Mouse (Mus musculus) kidney, adult 2 months (tissue): Measurements from ENCODE around the gene Capn11. TPM values are rescaled to one million over a fixed set of nuclear protein-coding genes. Genes with fewer than 3 reads are reported as not detected.

Experiments used
- DNase-seq: peaks from one replicate; pipeline ENCODE4 v3.0.0; 2021
- H3K27ac ChIP-seq: fragments of 200-500 bp; 2 replicates; pipeline ENCODE4 v1.5.1; 2012; ENCODE audit warnings: low read depth, low read length, control low read depth, inconsistent platforms; ENCODE audit not compliant: insufficient read depth
- H3K27me3 ChIP-seq: fragments of 200-500 bp; replicated peaks from 2 replicates; pipeline ENCODE4 v1.6.1; 2012; ENCODE audit warnings: mild to moderate bottlenecking, moderate library complexity, low read length, inconsistent platforms; ENCODE audit not compliant: control insufficient read depth, insufficient read depth
- H3K36me3 ChIP-seq: fragments of 200-500 bp; 2 replicates; pipeline ENCODE4 v1.6.1; 2012; ENCODE audit warnings: mild to moderate bottlenecking, moderate library complexity, low read length, inconsistent platforms; ENCODE audit not compliant: control insufficient read depth, insufficient read depth
- H3K4me1 ChIP-seq: fragments of 200-500 bp; 2 replicates; pipeline ENCODE4 v1.6.1; 2011; ENCODE audit warnings: low read length; ENCODE audit not compliant: control insufficient read depth, insufficient read depth
- H3K4me3 ChIP-seq: fragments of 200-500 bp; 2 replicates; pipeline ENCODE4 v1.5.1; 2011; ENCODE audit warnings: mild to moderate bottlenecking, low read depth, low read length, control low read depth; ENCODE audit not compliant: insufficient read depth
- CTCF ChIP-seq: fragments of 200-500 bp; conservative IDR thresholded peaks from 2 replicates; pipeline ENCODE4 v1.5.1; 2011; ENCODE audit warnings: low read depth, mild to moderate bottlenecking, control low read depth, low read length, moderate library complexity, mixed read lengths; ENCODE audit not compliant: insufficient read depth, insufficient read length
- POLR2A ChIP-seq: fragments of 200-500 bp; IDR thresholded peaks from one replicate; pipeline ENCODE4 v1.6.1; 2011; ENCODE audit warnings: low read depth, low read length, control low read depth
- WGBS: fragments of 180-500 bp; shearing (Covaris S2); methylation state at CpG from one replicate; pipeline ENCODE4 v1.1.7; 2018; 5-methylcytosine and 5-hydroxymethylcytosine counted together
- polyA plus RNA-seq: library from polyadenylated mRNA; depleted of rRNA; stranded (reverse); fragments of >200 nt; gene quantifications from 2 replicates; pipeline ENCODE4 v1.2.3, GENCODE M21; 2012

Capn11 gene
- polyA plus RNA-seq, 1 experiment = 0.16 TPM

DNA sequence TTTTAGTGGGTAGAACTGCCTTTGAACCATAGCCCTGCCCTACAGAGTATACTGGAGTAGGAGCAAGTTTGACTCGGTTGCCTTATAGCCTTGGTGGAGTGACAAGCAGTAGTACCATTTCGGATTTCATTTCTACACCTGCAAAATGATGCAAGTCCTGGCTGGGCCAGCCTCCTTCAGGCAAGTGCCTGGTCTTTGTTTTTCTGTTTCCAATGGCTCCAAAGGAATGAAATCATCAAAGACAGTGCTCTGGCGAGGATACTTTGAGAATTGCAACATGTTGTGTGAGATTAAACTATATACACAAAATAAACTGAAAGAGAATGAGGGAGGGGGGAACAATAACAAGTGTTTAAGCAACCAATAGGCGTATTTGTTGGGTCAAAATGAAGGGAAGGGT is 30.9 kb upstream of the Capn11 start:
- H3K27ac ChIP-seq = no peak overlapping the region
- WGBS = 96% methylated on average over 4 of the region's 4 CpGs
- no peak for DNase-seq
- H3K27me3 ChIP-seq = no peaks in the 10 kb centered on the region
- H3K36me3 ChIP-seq = no peaks in the 10 kb centered on the region
- H3K4me1 ChIP-seq = peaks cover 13% of the 10 kb centered on the region
- H3K4me3 ChIP-seq = no peak overlapping the region
- TF ChIP-seq CTCF = no peak
- TF ChIP-seq POLR2A = no peak

DNA sequence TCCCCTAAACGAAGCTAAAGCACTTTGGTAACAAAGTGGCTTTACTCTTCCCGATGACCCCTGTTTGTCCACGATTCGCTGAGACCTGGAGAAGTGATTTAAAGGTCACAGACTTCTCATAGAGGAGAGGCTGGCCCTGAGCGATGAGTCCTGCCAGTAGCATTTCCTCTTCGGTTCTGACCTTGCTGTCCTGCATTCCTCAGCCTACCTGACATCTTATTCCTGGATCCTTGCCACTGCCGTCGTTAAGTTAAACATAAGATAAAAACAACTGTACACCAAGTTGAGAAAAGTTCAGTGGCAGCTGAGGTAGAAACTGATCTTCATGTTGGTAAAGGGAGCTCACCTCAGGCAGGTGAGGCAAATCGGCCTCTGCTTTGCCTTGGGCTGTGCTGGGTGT is 30.0 kb upstream of the Capn11 start:
- peaks cover 9% of the 10 kb centered on the region; the same call in 1 of the 2 replicates for H3K4me1 ChIP-seq
- WGBS = 47% methylated on average over 9 of the region's 9 CpGs
- no peak for DNase-seq
- TF ChIP-seq POLR2A = no peak
- TF ChIP-seq CTCF = no peak
- no peaks in the 10 kb centered on the region for H3K27me3 ChIP-seq
- no peaks in the 10 kb centered on the region for H3K36me3 ChIP-seq
- no peak overlapping the region for H3K4me3 ChIP-seq
- no peak overlapping the region for H3K27ac ChIP-seq

DNA sequence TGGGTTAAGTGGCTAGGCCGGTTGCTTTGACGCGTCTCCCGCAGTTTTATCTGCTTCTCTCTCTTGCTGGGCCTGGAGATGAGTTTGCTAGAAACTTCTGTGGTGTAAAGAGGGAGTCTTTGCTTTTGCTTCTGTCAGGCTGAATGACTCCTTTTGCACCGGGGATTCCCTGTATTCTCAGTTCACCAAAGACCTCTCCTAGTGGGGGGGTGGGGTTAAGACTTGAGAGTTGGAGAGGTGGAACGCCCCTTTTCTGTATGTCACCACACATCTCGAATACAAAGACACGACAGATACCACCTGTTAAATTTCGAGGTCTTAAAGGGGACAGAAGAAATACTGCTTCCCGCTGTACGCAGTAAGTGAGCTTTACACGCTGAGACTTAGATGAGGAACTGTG is 27.6 kb upstream of the Capn11 start, which contains the start of gene Tmem63b:
Tmem63b (minus strand) TSS at position 190 of the 400 bp plus-strand sequence.
- H3K4me1 ChIP-seq = peaks cover 5% of the 10 kb centered on the region; the same call in 1 of the 2 replicates
- TF ChIP-seq CTCF = no peak
- TF ChIP-seq POLR2A = no peak
- peak within 1 kb of the TSS; percentile 72 for H3K27ac ChIP-seq
- 3% methylated on average over 12 of the region's 12 CpGs for WGBS
- peak within 1 kb of the TSS; percentile 97 for H3K4me3 ChIP-seq
- no peak for DNase-seq
- H3K27me3 ChIP-seq = no peaks in the 10 kb centered on the region
- H3K36me3 ChIP-seq = no peaks in the 10 kb centered on the region

DNA sequence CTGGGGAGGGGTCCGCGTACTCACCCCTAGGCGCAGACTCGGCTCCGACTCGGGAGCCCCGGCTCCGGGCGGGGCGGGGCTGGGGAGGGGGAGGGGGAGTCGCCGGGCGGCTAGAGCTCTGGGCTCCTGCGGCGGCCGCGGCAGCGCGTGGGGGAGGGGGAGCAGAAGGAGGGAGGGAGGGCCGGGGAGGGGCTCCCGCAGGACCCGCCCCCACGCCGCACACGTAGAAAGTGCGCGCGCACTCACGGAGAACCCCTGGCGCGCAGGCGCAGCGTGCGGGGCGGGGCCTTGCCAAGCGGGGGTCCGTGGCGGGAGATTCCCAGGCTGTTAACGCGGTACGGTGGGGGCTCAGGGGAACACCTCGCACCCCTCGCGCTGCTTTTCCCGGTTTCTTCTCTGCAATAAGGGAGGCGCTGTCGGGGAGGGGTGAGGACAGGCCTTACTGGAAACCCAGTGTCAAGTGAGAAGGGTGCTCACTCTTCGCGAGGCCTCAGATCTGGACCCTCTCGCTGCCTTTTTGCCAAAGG is 27.0 kb upstream of the Capn11 start, which contains the start of gene Mrpl14:
Mrpl14 (plus strand) TSS at position 230 of the 527 bp plus-strand sequence.
- TF ChIP-seq CTCF (no peak), POLR2A (no peak)
- H3K27ac ChIP-seq = peak within 1 kb of the TSS; percentile 72
- peak; percentile 94 for DNase-seq
- WGBS = 1% methylated on average over 33 of the region's 50 CpGs
- H3K27me3 ChIP-seq = no peaks in the 10 kb centered on the region
- no peaks in the 10 kb centered on the region for H3K36me3 ChIP-seq
- peak within 1 kb of the TSS; percentile 97 for H3K4me3 ChIP-seq
- H3K4me1 ChIP-seq = peaks cover 5% of the 10 kb centered on the region; the same call in 1 of the 2 replicates

DNA sequence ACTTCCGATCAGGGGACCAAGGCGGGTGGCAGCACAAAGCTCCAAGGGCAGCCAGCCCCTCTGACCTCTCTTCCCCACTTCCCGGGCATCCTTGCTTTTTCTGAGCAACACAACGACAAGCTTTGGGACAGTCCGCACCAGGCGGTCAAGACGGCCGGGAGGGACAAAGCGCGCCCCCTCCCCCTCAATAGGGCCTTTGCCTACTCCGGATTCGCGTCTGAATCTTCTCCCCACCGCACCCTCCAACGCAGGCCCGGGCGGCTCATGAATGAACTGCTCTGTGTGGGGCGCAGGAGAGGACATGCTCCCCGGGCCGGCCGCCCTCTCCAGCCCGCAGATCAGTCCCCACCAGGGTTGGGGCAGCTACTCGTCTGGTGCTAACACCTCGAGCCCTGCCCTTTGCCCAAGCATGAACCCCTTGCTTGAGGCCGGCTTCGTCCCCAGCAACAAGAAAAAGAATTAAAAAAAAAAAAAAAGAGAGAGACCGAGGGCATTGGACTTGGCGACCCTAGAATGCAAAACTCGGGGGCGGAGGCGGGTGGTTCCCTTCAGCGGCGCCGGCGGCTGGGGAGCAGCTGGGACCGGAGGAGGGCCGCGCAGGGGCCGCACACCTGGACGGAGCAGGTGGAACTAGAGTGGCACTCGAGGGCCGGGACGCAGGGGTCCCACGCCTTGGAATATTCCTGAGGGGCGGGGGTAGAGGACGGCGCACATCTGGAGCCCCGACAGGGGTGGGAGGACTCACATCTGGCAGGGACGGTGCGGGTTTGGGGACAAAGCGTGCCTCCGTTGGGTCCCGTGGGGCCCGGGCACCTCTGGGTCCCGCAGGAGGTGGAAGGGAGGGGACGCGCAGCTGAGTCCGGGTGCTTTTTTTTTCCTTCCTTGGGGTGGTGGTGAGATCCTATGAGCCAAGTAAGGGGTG is 26.3 kb upstream of the Capn11 start:
- peak; percentile 49 for DNase-seq
- Histone ChIP-seq H3K27ac (peak overlapping the region; percentile 72), H3K4me1 (peaks cover 5% of the 10 kb centered on the region; the same call in 1 of the 2 replicates), H3K27me3 (no peaks in the 10 kb centered on the region), H3K36me3 (no peaks in the 10 kb centered on the region), H3K4me3 (peak overlapping the region; percentile 97)
- WGBS = under 1% methylated on average over 58 of the region's 58 CpGs
- TF ChIP-seq POLR2A (no peak), CTCF (no peak)

DNA sequence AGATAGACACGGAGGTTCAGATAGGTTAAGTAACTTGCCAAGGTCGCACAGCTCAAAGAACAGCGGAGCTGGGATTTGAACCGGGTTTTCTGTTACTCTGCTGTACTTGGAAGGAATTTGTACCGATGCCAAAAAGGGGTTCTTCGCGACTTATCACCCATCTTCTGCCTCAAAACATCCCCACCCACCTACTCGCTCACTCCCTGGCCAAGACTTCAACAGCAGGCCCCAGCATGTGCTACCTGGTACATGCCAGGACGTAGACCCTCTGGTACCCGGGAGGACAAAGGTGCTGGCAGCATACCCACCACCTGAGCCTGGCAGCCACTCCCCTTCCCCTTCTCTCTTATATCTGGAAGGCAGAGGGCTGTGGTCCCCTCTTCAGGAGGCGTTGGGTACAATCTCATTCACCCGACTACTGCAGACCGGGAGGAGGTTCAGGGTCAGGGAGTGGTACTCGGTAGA is 25.6 kb upstream of the Capn11 start:
- Histone ChIP-seq H3K27me3 (no peaks in the 10 kb centered on the region), H3K4me1 (peaks cover 5% of the 10 kb centered on the region; the same call in 1 of the 2 replicates), H3K27ac (no peak overlapping the region), H3K36me3 (no peaks in the 10 kb centered on the region), H3K4me3 (peak overlapping the region; percentile 97)
- DNase-seq = no peak
- WGBS = 55% methylated on average over 14 of the region's 14 CpGs
- TF ChIP-seq CTCF = no peak
- no peak for TF ChIP-seq POLR2A

DNA sequence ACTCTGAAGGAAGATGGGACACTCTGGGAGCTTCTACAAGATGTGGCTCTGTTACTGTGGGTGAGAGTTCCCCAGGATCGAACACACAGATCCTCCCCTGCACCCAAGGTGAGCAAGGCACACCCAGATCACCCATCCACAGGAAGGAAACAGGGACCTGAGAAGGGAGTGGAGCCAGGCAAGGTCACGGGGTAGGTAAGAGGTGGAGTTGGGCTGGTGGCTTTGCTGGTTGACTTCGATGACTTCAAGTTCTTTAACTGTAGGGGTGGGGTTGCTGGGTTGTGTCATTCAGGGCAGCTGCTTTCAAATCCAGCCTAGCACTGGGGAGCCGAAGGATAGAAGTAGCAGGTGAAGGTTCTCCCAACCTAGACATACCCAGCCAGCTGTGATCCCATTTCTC is 23.7 kb upstream of the Capn11 start:
- WGBS = 71% methylated on average over 4 of the region's 4 CpGs
- DNase-seq = no peak
- peaks cover 5% of the 10 kb centered on the region; the same call in 1 of the 2 replicates for H3K4me1 ChIP-seq

More for the DNA sequence above, 23.7 kb upstream of the Capn11 start:
- Histone ChIP-seq H3K36me3 (no peaks in the 10 kb centered on the region), H3K27me3 (no peaks in the 10 kb centered on the region), H3K27ac (no peak overlapping the region), H3K4me3 (no peak overlapping the region)
- TF ChIP-seq CTCF (no peak), POLR2A (no peak)
